Mouse (Mus musculus) small intestine, adult 2 months (tissue): ENCODE results near the gene Gdpd2. TPM values are rescaled to one million over a fixed set of nuclear protein-coding genes. Genes with fewer than 3 reads are reported as not detected.

Source experiments
- H3K27ac ChIP-seq: fragments of 200-500 bp; 2 replicates; pipeline ENCODE4 v1.5.1; 2012; ENCODE audit warnings: low read depth, low read length, control low read depth, inconsistent platforms; ENCODE audit not compliant: insufficient read depth
- H3K27me3 ChIP-seq: fragments of 200-500 bp; 2 replicates; pipeline ENCODE4 v1.6.1; 2012; ENCODE audit warnings: mild to moderate bottlenecking, moderate library complexity, low read length, inconsistent platforms; ENCODE audit not compliant: control insufficient read depth, insufficient read depth
- H3K36me3 ChIP-seq: fragments of 200-500 bp; 2 replicates; pipeline ENCODE4 v1.6.1; 2012; ENCODE audit warnings: mild to moderate bottlenecking, low read length, control low read depth, inconsistent platforms; ENCODE audit not compliant: control insufficient read depth, insufficient read depth
- H3K4me1 ChIP-seq: fragments of 200-500 bp; 2 replicates; pipeline ENCODE4 v1.6.1; 2012; ENCODE audit warnings: low read length, inconsistent platforms, mixed read lengths; ENCODE audit not compliant: control insufficient read depth, insufficient read depth, insufficient read length
- H3K4me3 ChIP-seq: fragments of 200-500 bp; 2 replicates; pipeline ENCODE4 v1.5.1; 2012; ENCODE audit warnings: low read depth, mild to moderate bottlenecking, control low read depth, inconsistent platforms, low read length, moderate library complexity
- CTCF ChIP-seq: fragments of 200-500 bp; IDR thresholded peaks from 2 replicates; pipeline ENCODE4 v1.5.1; 2012; ENCODE audit warnings: low read depth, mild to moderate bottlenecking, control low read depth, inconsistent platforms, low read length, moderate library complexity, mixed read lengths; ENCODE audit not compliant: insufficient replicate concordance, insufficient read length; ENCODE audit errors: extremely low read depth
- POLR2A ChIP-seq: fragments of 200-500 bp; IDR thresholded peaks from 2 replicates; pipeline ENCODE4 v1.6.1; 2012; ENCODE audit warnings: low read depth, mild to moderate bottlenecking, control low read depth, inconsistent platforms, low read length, moderate library complexity
- WGBS: fragments of 180-500 bp; shearing (Covaris S2); methylation state at CpG from one replicate; pipeline ENCODE4 v1.1.7; 2018; 5-methylcytosine and 5-hydroxymethylcytosine counted together
- polyA plus RNA-seq: library from polyadenylated mRNA; depleted of rRNA; stranded (reverse); fragments of >200 nt; gene quantifications from 2 replicates; pipeline ENCODE4 v1.2.3, GENCODE M21; 2012; rRNA removed

Gene Gdpd2
- polyA plus RNA-seq = 21.2 and 61.2 TPM in 2 replicates

- TF ChIP-seq POLR2A (no peak; the same call in 1 of the 2 replicates), CTCF (peak; percentile 42; the same call in 1 of the 2 replicates)
- Histone ChIP-seq H3K36me3 (peaks cover 6% of the 10 kb centered on the region), H3K27me3 (no peaks in the 10 kb centered on the region), H3K27ac (peak within 1 kb of the TSS; percentile 75), H3K4me3 (peak within 1 kb of the TSS; percentile 67), H3K4me1 (peaks cover 6% of the 10 kb centered on the region)
- 14% methylated on average over 8 of the region's 8 CpGs for WGBS
Measured at GRCm38 (mm10) chrX:100729665-100730188, at the start of gene Gdpd2. Gene Gdpd2, plus strand, starts transcription at chrX:100729873.

DNA sequence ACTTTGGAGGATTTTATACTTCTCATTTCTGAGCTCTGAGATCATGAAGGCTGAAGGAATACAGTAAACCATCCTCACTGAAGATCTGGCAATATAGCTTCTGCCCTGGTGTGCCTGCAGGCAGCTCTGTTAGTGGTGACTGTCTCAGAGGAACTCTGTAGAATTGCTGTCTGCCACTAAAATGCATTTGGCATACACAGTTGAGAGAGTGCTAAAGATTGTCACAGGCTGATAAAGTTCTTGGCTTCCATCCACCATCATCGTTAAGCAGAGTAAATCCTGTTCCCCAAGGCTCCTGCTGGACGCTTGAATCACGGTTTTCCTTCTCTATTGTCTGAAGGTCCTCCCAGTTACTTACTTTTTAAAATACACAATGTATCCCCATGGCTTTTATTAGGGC, 43.1 kb upstream of the Gdpd2 start:
- Histone ChIP-seq H3K27me3 (no peaks in the 10 kb centered on the region), H3K4me1 (no peaks in the 10 kb centered on the region), H3K36me3 (0 out of 2 replicates have a peak, but pooled peaks cover 1% of the 10 kb centered on the region), H3K27ac (no peak overlapping the region), H3K4me3 (no peak overlapping the region)
- WGBS = 25% methylated on average over 3 of the region's 3 CpGs
- no peak for TF ChIP-seq CTCF
- TF ChIP-seq POLR2A = no peak

GRCm38 (mm10) chrX:100687360-100688032, 42.2 kb upstream of the Gdpd2 start:
- TF ChIP-seq CTCF (no peak), POLR2A (no peak)
- no peak overlapping the region for H3K4me3 ChIP-seq
- H3K27me3 ChIP-seq = no peaks in the 10 kb centered on the region
- H3K36me3 ChIP-seq = 0 out of 2 replicates have a peak, but pooled peaks cover 1% of the 10 kb centered on the region
- no peak overlapping the region for H3K27ac ChIP-seq
- H3K4me1 ChIP-seq = no peaks in the 10 kb centered on the region
- WGBS = 69% methylated on average over 6 of the region's 6 CpGs

DNA sequence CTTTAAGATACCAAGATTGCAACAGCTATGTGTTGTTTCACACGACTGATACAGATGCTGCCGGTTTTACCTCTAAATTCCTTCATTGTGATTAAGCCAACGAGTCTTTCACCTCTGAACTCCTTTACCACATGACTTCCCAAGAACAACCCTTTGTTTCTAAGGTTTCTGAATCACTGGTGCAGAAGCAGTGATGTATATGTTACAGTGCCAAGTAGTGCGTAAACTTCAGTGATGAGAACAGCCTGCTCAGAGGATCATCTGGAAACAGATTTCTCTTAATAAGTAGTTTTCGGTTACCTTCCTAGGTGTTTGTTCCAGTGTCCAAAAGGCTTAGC, 41.7 kb upstream of the Gdpd2 start:
- WGBS = 83% methylated on average over 5 of the region's 5 CpGs

DNA sequence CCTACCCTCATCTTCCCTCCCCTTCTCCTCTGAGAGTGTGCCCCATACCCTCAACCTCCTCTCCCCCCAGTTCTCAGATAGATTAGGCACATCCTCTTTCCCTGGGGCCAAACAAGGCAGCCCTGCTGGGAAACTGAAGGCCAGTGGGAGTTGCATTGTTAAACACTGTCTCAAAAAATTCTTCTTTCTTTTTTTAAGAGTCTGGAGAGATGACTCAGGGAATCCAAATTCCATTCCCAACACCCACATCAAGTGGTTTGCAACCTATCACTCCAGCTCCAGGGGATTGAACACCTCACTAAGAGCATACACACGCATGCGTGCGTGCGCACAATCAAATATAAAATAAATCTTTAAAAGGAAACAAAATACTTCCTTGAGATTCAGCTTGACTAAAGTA, 32.9 kb upstream of the Gdpd2 start:
- WGBS = 98% methylated on average over 4 of the region's 4 CpGs
- no peak overlapping the region for H3K4me3 ChIP-seq
- TF ChIP-seq POLR2A = no peak
- no peak for TF ChIP-seq CTCF

More for the DNA sequence above, 41.7 kb upstream of the Gdpd2 start:
- 0 out of 2 replicates have a peak, but pooled peaks cover 1% of the 10 kb centered on the region for H3K36me3 ChIP-seq
- TF ChIP-seq POLR2A (no peak), CTCF (no peak)
- H3K4me3 ChIP-seq = no peak overlapping the region
- no peaks in the 10 kb centered on the region for H3K27me3 ChIP-seq
- no peaks in the 10 kb centered on the region for H3K4me1 ChIP-seq
- no peak overlapping the region for H3K27ac ChIP-seq

GRCm38 (mm10) chrX:100708032-100708431, 21.6 kb upstream of the Gdpd2 start:
- Histone ChIP-seq H3K27me3 (no peaks in the 10 kb centered on the region), H3K27ac (peak overlapping the region; percentile 90), H3K4me3 (no peak overlapping the region), H3K36me3 (0 out of 2 replicates have a peak, but pooled peaks cover 7% of the 10 kb centered on the region), H3K4me1 (no peaks in the 10 kb centered on the region)
- no peak for TF ChIP-seq CTCF
- no peak for TF ChIP-seq POLR2A
- WGBS = 52% methylated on average over 6 of the region's 6 CpGs

More for the DNA sequence above, 32.9 kb upstream of the Gdpd2 start:
- Histone ChIP-seq H3K4me1 (no peaks in the 10 kb centered on the region), H3K27ac (no peak overlapping the region), H3K36me3 (peaks cover 5% of the 10 kb centered on the region; the same call in 1 of the 2 replicates), H3K27me3 (no peaks in the 10 kb centered on the region)

DNA sequence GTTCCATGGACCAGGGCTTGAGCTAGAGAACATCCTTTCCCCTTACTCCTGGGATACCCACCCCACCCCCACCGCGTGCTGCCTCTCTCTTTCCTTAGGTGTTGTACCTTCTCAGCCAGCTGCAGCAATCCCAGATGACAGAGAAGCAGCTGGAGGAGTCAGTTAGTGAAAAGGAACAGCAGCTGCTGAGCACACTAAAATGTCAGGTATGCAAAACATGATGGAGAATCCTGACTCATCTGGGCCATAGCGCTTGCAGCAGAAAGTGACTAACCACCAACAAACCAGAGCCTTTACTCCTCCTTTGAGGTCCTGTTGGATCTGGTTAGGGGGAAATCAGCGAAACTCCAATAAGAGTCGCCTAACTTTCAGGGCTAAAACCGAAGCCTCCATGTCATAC, 13.5 kb upstream of the Gdpd2 start:
- no peak overlapping the region for H3K27ac ChIP-seq
- TF ChIP-seq CTCF = no peak
- no peak for TF ChIP-seq POLR2A
- WGBS = 91% methylated on average over 6 of the region's 6 CpGs

DNA sequence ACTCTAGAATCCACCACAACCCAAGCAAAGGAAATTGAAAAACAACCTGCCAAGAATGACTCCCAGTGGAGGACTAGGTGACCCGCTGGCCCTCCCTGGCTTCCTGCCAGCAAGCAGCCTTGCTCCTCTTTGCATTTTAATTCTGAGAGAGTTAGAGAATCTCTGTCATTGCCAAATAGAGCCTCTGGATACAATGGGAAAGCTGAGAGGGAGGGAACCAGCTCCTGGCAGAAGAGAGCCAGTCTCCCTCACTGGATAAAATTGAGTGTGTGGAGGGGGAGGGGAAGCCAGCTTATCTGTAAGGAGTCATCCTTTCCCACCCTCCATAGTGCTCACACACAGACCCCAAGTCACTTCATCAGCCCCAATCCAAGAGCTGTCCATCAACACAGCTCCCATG, 726 bp upstream of the Gdpd2 start:
- 16% methylated on average over 1 of the region's 1 CpGs for WGBS
- peaks cover 2% of the 10 kb centered on the region for H3K4me1 ChIP-seq
- TF ChIP-seq POLR2A = no peak
- TF ChIP-seq CTCF = no peak
- no peak overlapping the region for H3K27ac ChIP-seq
- H3K27me3 ChIP-seq = no peaks in the 10 kb centered on the region
- H3K4me3 ChIP-seq = no peak overlapping the region
- peaks cover 6% of the 10 kb centered on the region for H3K36me3 ChIP-seq

More for the DNA sequence above, 13.5 kb upstream of the Gdpd2 start:
- Histone ChIP-seq H3K4me1 (no peaks in the 10 kb centered on the region), H3K36me3 (peaks cover 14% of the 10 kb centered on the region; the same call in 1 of the 2 replicates), H3K27me3 (no peaks in the 10 kb centered on the region), H3K4me3 (no peak overlapping the region)
